Mouse (Mus musculus) C2C12 (cell line): ENCODE data around the gene Hoxb3. TPM values are rescaled to one million over a fixed set of nuclear protein-coding genes. Genes with fewer than 3 reads are reported as not detected.
A peak's percentile ranks its signal among the peaks of the same experiment; 100 is the strongest.

ENCODE experiments used
- H3K27me3 ChIP-seq: one replicate; pipeline ENCODE4 v1.6.1; 2011; ENCODE audit not compliant: control insufficient read depth, insufficient read depth, insufficient read length
- H3K36me3 ChIP-seq: one replicate; pipeline ENCODE4 v1.6.1; 2011; ENCODE audit not compliant: control insufficient read depth, insufficient read depth
- H3K4me3 ChIP-seq: one replicate; pipeline ENCODE4 v1.5.1; 2011; ENCODE audit warnings: mild to moderate bottlenecking, control low read depth; ENCODE audit not compliant: poor library complexity, insufficient read depth, severe bottlenecking
- H3K79me2 ChIP-seq: one replicate; pipeline ENCODE4 v1.6.1; 2011; ENCODE audit not compliant: control insufficient read depth, insufficient read depth
- H3K79me3 ChIP-seq: one replicate; pipeline ENCODE4 v1.6.1; 2011; ENCODE audit warnings: low read depth, control low read depth
- H3ac ChIP-seq: one replicate; pipeline ENCODE3; 2011; ENCODE audit warnings: low read depth; ENCODE audit not compliant: control insufficient read depth, insufficient read length
- CEBPB ChIP-seq: IDR thresholded peaks from one replicate; pipeline ENCODE4 v1.6.1; 2011; ENCODE audit warnings: low read depth, mild to moderate bottlenecking, control low read depth, moderate library complexity
- CTCF ChIP-seq: IDR thresholded peaks from one replicate; pipeline ENCODE4 v1.5.1; 2011; ENCODE audit not compliant: control insufficient read depth, insufficient read depth, insufficient read length
- FOSL1 ChIP-seq: IDR thresholded peaks from one replicate; pipeline ENCODE4 v1.8.0; 2011; ENCODE audit warnings: mild to moderate bottlenecking, low read length; ENCODE audit not compliant: poor library complexity, insufficient read depth, severe bottlenecking
- MAX ChIP-seq: IDR thresholded peaks from one replicate; pipeline ENCODE4 v1.6.1; 2011; ENCODE audit warnings: mild to moderate bottlenecking, control low read depth
- MYOD1 ChIP-seq: IDR thresholded peaks from one replicate; pipeline ENCODE4 v1.6.1; 2011; ENCODE audit warnings: low read depth; ENCODE audit not compliant: control insufficient read depth, insufficient read length
- MYOG ChIP-seq: IDR thresholded peaks from one replicate; pipeline ENCODE4 v1.6.1; 2011; ENCODE audit not compliant: control insufficient read depth, insufficient read length; ENCODE audit errors: extremely low read depth
- USF1 ChIP-seq: IDR thresholded peaks from one replicate; pipeline ENCODE4 v1.6.1; 2011; ENCODE audit warnings: low read depth, mild to moderate bottlenecking, control low read depth, moderate library complexity
- polyA plus RNA-seq: library from polyadenylated mRNA; unstranded; fragments of >200 nt; fragmentation: generic; extraction: Trizol; gene quantifications from one replicate; pipeline ENCODE4 v1.2.1, GENCODE M21; 2012; ENCODE audit warnings: missing spikeins

The Hoxb3 gene
- polyA plus RNA-seq, 1 experiment, result not detected

DNA sequence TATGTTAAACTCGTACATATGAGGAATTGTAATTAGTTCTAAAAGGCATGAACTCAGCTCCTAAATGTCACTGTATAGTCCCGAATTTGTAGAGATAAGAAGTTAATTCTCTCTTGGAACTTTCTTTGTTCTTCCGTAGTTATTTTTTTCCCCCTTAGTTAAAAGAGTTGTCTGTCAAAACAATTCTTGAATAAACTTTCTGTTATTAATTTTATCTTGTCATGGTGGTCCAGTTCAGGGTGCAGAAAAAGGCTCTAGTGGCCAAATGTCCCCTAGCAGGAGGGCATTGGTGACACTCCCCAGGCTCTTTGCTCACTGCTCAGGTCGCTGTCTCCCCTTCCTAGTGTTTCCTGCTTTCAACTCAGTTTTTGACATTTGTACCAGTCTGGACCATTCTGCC lies 24.6 kb downstream of the Hoxb3 start:
- TF ChIP-seq MYOG (no peak), CTCF (no peak), MYOD1 (no peak), CEBPB (no peak), MAX (no peak), FOSL1 (no peak), USF1 (no peak)
- peaks cover 79% of the 10 kb centered on the region for H3K27me3 ChIP-seq
- no peaks in the 10 kb centered on the region for H3K79me3 ChIP-seq
- no peak overlapping the region for H3ac ChIP-seq
- no peak overlapping the region for H3K4me3 ChIP-seq
- no peaks in the 10 kb centered on the region for H3K79me2 ChIP-seq
- no peaks in the 10 kb centered on the region for H3K36me3 ChIP-seq

DNA sequence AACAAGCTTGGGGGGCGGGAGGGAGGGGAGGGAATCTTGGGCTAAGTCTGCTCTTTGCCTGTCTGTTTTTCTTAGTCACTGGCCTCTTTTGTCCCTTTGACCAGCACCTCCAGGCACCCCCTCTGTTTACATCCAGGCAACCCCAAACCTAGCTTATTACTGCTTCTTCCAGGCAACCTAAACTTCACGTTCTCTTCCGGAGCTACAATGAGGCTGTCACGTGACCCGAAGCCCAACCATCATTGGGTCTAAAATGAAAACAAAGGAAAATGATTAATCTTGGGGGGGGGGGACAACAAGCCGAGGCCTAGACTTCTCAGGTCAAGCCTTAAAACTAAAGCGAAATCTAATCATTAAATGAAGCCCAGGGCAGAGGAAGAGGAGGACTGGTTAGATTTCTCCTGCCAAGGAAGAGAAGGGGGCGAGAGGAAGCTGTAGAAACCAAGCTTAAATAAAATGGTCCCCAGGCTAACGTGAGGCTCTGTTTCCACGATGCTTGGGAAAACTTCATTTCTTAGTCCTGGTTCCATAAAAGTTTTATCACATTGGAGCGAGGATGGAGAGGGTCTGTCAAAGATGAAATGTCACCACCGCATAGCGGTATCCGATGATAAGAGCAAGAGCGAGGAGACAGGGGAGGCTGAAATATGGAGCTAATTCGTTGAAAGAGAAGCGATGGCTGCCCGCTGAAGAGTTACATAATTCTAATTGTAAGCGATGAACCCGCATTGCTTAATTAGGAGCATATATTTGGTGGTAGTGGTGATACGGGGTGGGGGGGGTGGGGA lies 25.2 kb downstream of the Hoxb3 start:
- Histone ChIP-seq H3ac (no peak overlapping the region), H3K79me2 (no peaks in the 10 kb centered on the region), H3K36me3 (no peaks in the 10 kb centered on the region), H3K79me3 (no peaks in the 10 kb centered on the region), H3K4me3 (no peak overlapping the region), H3K27me3 (peaks cover 81% of the 10 kb centered on the region)
- TF ChIP-seq USF1 (peak; percentile 66), MYOG (no peak)

DNA sequence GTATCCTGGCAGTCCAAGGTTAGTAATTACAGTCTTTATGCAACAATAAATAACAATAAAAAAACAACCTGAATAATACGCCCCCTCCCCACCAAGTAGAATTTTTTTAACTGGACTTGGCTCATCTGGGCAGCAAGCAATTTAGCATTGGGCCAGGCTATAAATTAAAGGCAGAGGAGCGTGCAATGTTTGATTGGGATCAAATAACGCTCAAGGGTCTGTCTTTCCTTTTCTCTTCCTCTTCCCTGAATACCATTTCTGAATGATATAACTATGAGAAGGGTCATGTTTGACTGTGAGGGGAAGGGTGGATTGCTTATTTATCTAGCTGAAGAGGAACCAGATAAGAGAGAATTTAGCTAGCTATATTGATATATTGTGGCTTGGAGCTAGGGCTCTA lies 25.9 kb downstream of the Hoxb3 start:
- Histone ChIP-seq H3K79me2 (no peaks in the 10 kb centered on the region), H3ac (no peak overlapping the region), H3K79me3 (no peaks in the 10 kb centered on the region), H3K4me3 (no peak overlapping the region), H3K27me3 (peaks cover 79% of the 10 kb centered on the region), H3K36me3 (no peaks in the 10 kb centered on the region)
- no peak for TF ChIP-seq MAX
- no peak for TF ChIP-seq CEBPB
- TF ChIP-seq MYOD1, result no peak
- TF ChIP-seq FOSL1, result no peak
- no peak for TF ChIP-seq CTCF
- no peak for TF ChIP-seq MYOG
- no peak for TF ChIP-seq USF1

DNA sequence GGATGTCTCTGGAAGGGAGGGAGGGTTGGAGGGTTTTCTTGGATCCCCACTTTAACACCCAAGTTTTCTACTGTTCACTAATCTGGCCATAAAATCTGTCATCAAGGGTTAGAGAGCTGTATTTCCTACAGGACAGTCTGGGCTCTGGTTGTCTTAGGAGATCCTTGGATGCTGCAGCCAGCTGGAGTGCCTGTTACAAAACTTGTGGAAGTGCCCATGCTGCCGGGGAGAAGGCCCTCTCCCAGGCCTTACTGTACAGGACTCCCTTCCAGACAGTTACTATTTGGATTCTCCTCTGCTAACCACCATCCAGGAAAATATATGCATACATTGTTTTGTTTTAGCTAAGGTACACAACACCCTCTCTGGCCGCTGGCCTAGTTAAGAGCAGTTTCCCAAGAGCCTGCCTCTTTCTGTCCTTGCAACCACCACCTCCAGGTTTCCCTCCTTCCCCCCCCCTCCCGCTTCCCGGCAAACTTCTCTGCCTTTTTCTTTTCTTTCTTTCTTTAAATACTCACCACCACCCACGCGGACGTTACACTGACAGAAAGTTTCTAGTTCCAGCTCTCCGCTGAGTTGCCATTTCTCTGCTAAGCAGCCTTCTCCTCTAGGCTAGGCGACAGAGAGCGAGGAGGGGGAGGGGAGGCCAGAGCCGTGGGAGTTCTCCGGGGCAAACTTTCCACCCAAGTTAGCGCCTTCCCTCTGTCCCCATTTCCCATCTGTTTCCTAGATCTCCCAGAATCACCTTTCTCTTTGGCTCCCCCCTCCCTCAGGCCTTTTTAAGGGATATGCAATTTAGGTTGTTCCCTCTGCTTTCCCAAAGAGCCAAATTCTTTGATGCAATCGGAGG lies 26.6 kb downstream of the Hoxb3 start:
- Histone ChIP-seq H3ac (no peak overlapping the region), H3K79me3 (no peaks in the 10 kb centered on the region), H3K27me3 (peaks cover 79% of the 10 kb centered on the region), H3K4me3 (no peak overlapping the region), H3K36me3 (no peaks in the 10 kb centered on the region), H3K79me2 (no peaks in the 10 kb centered on the region)
- TF ChIP-seq MYOD1 (no peak), FOSL1 (no peak), CEBPB (no peak), MYOG (no peak), MAX (no peak), USF1 (no peak), CTCF (no peak)

DNA sequence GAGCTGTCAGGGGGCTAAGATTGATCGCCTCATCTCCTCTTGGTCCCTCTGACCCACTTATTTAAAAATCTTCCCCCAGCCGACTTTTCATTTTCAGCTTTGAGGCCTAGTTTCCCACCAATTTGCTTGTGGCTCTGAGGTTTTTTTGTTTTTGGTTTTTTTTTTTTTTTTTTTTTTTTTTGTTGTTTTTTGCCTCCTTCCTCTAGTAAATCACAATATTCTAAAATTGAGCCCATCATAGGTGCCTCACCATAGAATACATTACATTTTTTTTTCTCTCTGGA lies 27.2 kb downstream of the Hoxb3 start, which contains the start of gene Hoxb2:
Hoxb2 (plus strand) TSS at position 185 of the 284 bp plus-strand sequence.
- TF ChIP-seq FOSL1 (no peak), USF1 (no peak)
- no peaks in the 10 kb centered on the region for H3K79me3 ChIP-seq
- H3K36me3 ChIP-seq, result no peaks in the 10 kb centered on the region
- H3K4me3 ChIP-seq, result no peak within 1 kb of the TSS
- H3ac ChIP-seq, result no peak within 1 kb of the TSS
- peaks cover 76% of the 10 kb centered on the region for H3K27me3 ChIP-seq
- no peaks in the 10 kb centered on the region for H3K79me2 ChIP-seq

DNA sequence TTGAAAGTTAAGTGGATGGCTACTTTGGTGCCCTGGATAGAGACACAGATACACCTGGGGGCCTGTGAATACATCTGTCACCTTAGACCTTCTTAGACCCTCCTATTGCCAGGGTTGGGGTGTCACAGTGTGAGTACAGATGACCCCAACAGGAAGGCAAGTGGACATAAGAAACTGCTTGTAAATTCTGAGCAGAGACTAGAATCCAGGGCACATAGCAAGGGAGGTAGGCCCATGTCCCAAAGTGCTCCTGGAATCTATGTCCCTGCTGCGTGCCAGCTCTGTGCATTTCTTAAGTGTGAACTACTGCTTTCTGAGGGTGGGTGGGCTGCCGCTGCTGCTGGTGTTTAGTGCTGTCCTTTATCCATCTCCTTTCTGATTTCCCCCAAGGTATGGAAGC lies 27.7 kb downstream of the Hoxb3 start:
- no peaks in the 10 kb centered on the region for H3K36me3 ChIP-seq
- H3K79me2 ChIP-seq, result no peaks in the 10 kb centered on the region
- no peak for TF ChIP-seq FOSL1
- TF ChIP-seq USF1, result no peak
- TF ChIP-seq CTCF, result no peak
- H3K79me3 ChIP-seq, result no peaks in the 10 kb centered on the region
- no peak overlapping the region for H3ac ChIP-seq
- H3K4me3 ChIP-seq, result no peak overlapping the region
- H3K27me3 ChIP-seq, result peaks cover 71% of the 10 kb centered on the region
